Mouse (Mus musculus): ENCODE measurements at regions not wholly inside any gene's neighbourhood (a gene's known extent, or its start where the extent isn't known, plus 50 kb on each side); places are given as distances from the start of the nearest gene placed in this dataset.

GRCm38 (mm10) chr8:90441058-90441851, 93.1 kb upstream of the Tox3 start:
- Histone ChIP-seq H3K4me3 (ENCODE audit: low read depth, low read length) (no peak overlapping the region), H3K36me3 (ENCODE audit: control insufficient read depth, insufficient read depth, low read length) (no peaks in the 10 kb centered on the region), H3K27me3 (ENCODE audit: control insufficient read depth, insufficient read depth, low read length) (no peaks in the 10 kb centered on the region), H3K9ac (ENCODE audit: low read depth, low read length) (no peak overlapping the region), H3K4me1 (ENCODE audit: control insufficient read depth, insufficient read depth, low read length) (no peaks in the 10 kb centered on the region), H3K4me2 (no peak overlapping the region), H3K9me3 (replicated peaks; ENCODE audit: control insufficient read depth, low read length) (no peaks in the 10 kb centered on the region), H3K27ac (ENCODE audit: low read depth, low read length) (no peak overlapping the region)
- 75% methylated on average over 9 of the region's 9 CpGs for WGBS (ENCODE audit: insufficient replicate concordance)
- no peak for ATAC-seq (replicated peaks; ENCODE audit: insufficient number of reproducible peaks, low FRiP score, low TSS enrichment)

GRCm38 (mm10) chr8:90414021-90414420, 65.9 kb upstream of the Tox3 start:
- no peak for ATAC-seq (replicated peaks; ENCODE audit: insufficient number of reproducible peaks, low FRiP score, low TSS enrichment)
- H3K4me2 ChIP-seq, result no peak overlapping the region
- H3K9me3 ChIP-seq (replicated peaks; ENCODE audit: control insufficient read depth, low read length), result no peaks in the 10 kb centered on the region
- 67% methylated on average over 2 of the region's 2 CpGs for WGBS (ENCODE audit: insufficient replicate concordance)
- no peak overlapping the region for H3K4me3 ChIP-seq (ENCODE audit: low read depth, low read length)
- H3K9ac ChIP-seq (ENCODE audit: low read depth, low read length), result no peak overlapping the region
- H3K36me3 ChIP-seq (ENCODE audit: control insufficient read depth, insufficient read depth, low read length), result no peaks in the 10 kb centered on the region
- no peak overlapping the region for H3K27ac ChIP-seq (ENCODE audit: low read depth, low read length)
- H3K4me1 ChIP-seq (ENCODE audit: control insufficient read depth, insufficient read depth, low read length), result no peaks in the 10 kb centered on the region
- H3K27me3 ChIP-seq (ENCODE audit: control insufficient read depth, insufficient read depth, low read length), result no peaks in the 10 kb centered on the region

All from heart, embryonic 11.5 days (tissue).